ENCODE assay signal across 1 mouse cellular context in the genomic region with DNA sequence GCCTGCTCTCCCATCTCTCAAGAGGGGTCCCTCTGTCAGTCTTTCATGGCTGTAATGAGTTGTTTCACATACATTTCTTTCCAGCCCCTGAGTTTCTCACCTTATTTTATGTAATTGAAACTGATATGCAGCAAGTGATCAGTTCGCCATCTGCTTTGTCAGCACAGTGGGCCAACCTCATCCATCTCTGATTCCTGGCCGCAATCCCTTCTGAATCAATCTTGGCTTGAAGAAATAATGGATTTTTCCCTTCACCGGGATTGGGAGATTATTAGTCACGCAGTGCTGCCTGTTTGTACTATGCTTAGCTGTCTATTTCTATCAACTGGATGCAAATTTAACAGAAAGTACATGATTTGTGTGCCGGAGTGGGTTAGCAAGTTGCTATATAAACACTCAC.
TF ChIP-seq lines count a peak whose summit lies in the region.

No protein-coding gene starts in this region.

TF ChIP-seq in CH12.LX, 34 proteins besides CTCF, POLR2A, EP300 and RAD21 (continued from another document):
- no peak for TF ChIP-seq ELF1 (IDR thresholded peaks at IDR 0.05; ENCODE audit: low read depth, low read length)
- TF ChIP-seq TCF12 (IDR thresholded peaks at IDR 0.05; ENCODE audit: low read depth, low read length): no peak
- TF ChIP-seq MYC (IDR thresholded peaks at IDR 0.05; ENCODE audit: low read depth, low read length): no peak
- TF ChIP-seq KAT2A (IDR thresholded peaks at IDR 0.05; ENCODE audit: insufficient replicate concordance, low read length): no peak
- TF ChIP-seq ZNF384 (IDR thresholded peaks at IDR 0.05; ENCODE audit: low read depth, low read length): no peak
TF ChIP-seq in CH12.LX: peak in this region for 0.
